Mouse (Mus musculus) frontal cortex, adult (tissue): ENCODE measurements around the gene Gm8693.
"Not testable (repeated sequence)": the region's sequence is repeated elsewhere in the genome, so short reads cannot be mapped to it uniquely, and the experiment has no call there.

Experiments used
- ATAC-seq: cut with Nextera tagmentation; 2 replicates; pipeline ENCODE4 v1.9.2; 2017; ENCODE audit warnings: mild to moderate bottlenecking, moderate library complexity, mixed read lengths; ENCODE audit not compliant: low TSS enrichment

Gene Gm8693

GRCm38 (mm10) chr7:22692217-22692616 lies at the start of gene Gm8693:
Gene Gm8693, minus strand, starts transcription at chr7:22692317.
- not testable (repeated sequence) for ATAC-seq

GRCm38 (mm10) chr7:22719610-22720009 lies 27.5 kb upstream of the Gm8693 start, which contains the start of gene Gm4567:
Gene Gm4567, minus strand, starts transcription at chr7:22719710.
- not testable (repeated sequence) for ATAC-seq

- not testable (repeated sequence) for ATAC-seq
Observed at GRCm38 (mm10) chr7:22657718-22658117, 34.4 kb downstream of the Gm8693 start, which contains the start of gene Vmn1r155. Gene Vmn1r155, plus strand, starts transcription at chr7:22658018.
